Mouse (Mus musculus): ENCODE measurements around the gene Adh5. TPM values are rescaled to one million over a fixed set of nuclear protein-coding genes. Genes with fewer than 3 reads are reported as not detected.
"Not testable (repeated sequence)": the region's sequence is repeated elsewhere in the genome, so short reads cannot be mapped to it uniquely, and the experiment has no call there.

Gene Adh5
- total RNA-seq, 2 experiments from 2014 or later: 62.1 to 62.6 TPM

DNA sequence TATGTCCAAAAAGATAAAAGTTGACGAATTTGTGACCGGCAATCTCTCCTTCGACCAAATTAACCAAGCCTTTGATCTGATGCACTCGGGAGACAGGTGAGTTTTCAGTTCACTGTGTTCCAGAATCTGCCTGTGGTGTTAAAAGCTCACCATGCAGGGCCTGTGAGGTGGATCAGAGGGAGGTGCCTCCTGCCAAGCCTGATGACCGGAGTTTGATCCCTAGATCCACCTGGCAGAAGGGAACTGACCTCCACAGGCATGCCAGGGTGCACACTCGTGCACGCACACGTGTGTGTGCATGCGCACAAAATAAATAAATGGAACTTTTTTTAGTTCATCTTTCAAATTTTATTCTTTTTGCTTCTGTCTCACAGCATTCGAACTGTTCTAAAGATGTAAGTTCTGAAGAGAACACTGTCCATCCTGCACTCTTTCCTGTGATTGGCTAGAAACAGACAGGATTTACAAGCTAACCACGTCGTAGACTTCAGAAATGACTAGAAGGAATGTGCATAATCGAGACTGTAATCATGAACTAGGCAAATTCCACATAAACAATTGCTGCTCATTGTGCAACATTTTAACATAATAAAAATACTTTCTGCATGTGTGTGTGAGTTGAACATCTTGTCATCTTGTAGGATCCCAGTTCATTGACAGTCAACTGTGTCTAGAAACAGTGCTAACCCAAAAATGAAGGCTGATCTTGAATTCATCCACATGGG, 12.0 kb downstream of the Adh5 start:
- DNase-seq (ENCODE audit: low spot score in 2 of 2): no peak

DNA sequence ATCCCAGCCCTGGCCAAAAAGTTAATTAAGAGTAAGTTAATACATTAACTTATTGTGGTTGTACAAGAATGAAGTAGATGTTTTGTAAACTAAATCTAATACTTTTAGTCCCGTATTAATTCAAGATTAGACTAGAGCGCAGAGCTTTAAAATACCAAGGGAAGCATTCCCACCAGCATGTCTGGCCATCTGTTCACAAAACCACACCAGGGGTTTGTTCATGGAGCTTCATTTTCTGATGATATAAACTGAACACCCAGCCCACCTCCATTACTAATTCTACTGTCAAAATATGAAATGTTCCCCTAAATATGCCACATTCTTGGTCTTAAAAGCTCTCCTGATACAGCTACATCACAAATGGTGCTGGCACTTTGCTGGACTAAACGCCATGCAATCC, 15.5 kb downstream of the Adh5 start:
- DNase-seq (ENCODE audit: low spot score in 2 of 2): no peak

GRCm38 (mm10) chr3:138460260-138460659, 17.4 kb downstream of the Adh5 start:
- DNase-seq (ENCODE audit: low spot score in 2 of 2): peak; percentile 47 to 65

GRCm38 (mm10) chr3:138461832-138462231, 18.9 kb downstream of the Adh5 start:
- no peak for DNase-seq (ENCODE audit: low spot score in 2 of 2)

GRCm38 (mm10) chr3:138463137-138463536, 20.2 kb downstream of the Adh5 start:
- DNase-seq (ENCODE audit: low spot score in 2 of 2): no peak

DNA sequence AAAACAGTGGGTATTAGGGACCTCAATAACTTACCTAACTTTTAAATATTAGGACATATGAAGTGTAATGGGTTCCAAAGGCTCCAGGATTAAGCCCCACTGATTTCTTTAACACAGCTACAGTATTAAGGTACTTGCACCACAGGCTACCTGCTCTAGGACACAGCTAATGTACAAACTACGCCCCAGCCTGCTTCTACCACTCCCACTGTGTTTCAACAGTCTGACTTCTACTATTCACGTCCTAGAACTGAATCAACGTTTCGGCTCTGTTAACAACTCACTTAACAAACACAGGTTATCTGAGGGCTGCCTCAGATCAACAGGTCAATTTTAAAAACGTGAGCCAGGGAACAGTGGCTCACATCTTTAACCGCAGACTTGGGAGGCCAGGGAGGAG, 20.9 kb downstream of the Adh5 start:
- DNase-seq (ENCODE audit: low spot score in 2 of 2): no peak

- DNase-seq (ENCODE audit: low spot score in 2 of 2): no peak
Observed at GRCm38 (mm10) chr3:138464573-138465147, 21.8 kb downstream of the Adh5 start.

DNA sequence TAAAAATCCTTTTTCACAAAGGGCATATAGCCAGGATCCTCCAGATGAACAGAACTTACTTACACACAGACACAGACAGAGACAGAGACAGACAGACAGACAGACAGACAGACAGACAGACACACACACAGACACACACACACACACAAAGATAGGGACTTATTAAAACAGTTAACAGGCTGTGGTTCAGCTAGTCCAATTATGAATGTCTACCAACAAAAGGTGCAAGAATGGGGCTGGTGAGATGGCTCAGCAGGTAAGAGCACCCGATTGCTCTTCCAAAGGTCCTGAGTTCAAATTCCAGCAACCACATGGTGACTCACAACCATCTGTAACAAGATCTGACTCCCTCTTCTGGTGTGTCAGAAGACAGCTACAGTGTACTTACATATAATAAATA, 23.8 kb downstream of the Adh5 start:
- not testable (repeated sequence) for DNase-seq (ENCODE audit: low spot score in 2 of 2)

DNA sequence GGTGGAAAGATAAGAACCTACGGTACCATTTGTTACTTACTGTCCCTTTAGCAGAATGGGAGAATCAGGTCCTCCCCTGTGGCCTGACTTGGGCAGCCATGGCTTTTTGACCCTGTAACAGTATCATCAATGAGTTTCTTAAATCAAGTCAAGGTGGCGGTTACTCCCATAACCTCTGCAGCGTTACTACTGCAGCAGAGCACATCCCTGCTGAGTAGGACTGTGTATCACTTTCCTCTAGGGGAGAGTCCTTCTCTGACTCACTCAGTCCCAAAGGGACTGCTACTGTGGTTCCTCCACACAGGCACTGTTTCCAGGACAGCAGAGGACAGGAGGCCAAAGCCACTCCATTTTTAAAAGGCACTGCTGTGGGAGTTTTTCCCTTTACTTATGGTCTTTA, 28.2 kb downstream of the Adh5 start:
- no peak for DNase-seq (ENCODE audit: low spot score in 2 of 2)

DNA sequence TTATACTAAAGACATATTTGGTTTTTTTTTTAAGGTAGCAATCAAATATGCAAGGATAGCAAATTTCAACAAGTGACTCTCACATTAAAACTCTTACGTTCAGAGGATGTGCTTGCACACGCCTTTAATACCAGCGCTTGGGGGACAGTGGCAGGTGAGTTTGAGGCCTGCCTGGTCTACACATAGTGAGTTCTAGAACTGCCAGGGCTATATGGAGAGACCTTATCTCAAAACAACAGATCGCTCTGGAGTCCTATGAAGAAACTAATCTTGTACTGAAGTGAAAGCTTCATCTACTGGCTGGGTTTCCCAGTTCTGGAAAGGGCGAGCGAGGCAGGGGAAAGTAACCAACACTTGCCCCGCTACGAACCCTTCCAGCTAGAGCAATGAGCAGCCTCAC, 36.6 kb downstream of the Adh5 start:
- no peak for DNase-seq (ENCODE audit: low spot score in 2 of 2)

GRCm38 (mm10) chr3:138481526-138482284, 38.8 kb downstream of the Adh5 start:
- DNase-seq (ENCODE audit: low spot score in 2 of 2): no peak

- no peak for DNase-seq (ENCODE audit: low spot score in 2 of 2)
Observed at GRCm38 (mm10) chr3:138483240-138483639, 40.3 kb downstream of the Adh5 start.

DNA sequence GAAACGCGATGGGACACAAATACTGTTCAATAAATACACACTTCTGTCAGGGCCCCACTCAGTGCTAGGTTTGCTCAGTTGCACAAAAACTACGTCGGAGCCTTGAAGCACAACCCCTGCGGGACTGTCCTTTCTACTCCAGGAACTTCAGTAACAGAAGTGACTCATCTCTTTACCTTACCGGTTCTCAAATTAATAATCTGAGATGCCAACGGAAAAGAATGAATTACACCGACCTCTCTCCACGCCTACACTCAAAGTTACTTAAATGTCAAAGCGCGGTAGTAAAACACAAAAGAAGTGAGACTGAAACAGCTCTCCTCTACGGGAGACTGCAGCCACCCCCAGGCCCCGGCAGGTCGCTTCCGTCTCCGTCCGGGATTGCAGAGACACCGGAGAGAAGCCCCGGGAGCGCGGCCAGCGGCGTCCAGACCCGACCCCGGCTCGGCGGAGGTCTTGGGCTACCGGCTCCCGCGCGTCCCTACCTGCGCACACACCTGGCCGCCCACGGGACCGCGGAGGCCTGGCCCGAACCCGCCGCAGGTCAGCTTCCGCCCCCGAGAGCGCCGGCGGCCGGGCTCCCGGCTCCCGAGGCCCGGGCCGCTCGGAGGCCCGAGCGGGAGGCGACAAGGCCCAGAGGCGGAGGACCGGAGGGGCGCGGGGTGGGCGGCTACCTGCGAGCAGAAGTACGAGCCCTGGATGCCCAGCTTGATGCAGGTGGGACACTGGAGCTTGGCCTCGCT, 45.9 kb downstream of the Adh5 start:
- peak; percentile 18 to 32 for DNase-seq (ENCODE audit: low spot score in 2 of 2)

- peak; percentile 95 to 96 for DNase-seq (ENCODE audit: low spot score in 2 of 2)
Observed at GRCm38 (mm10) chr3:138489327-138490033, 46.6 kb downstream of the Adh5 start, which contains the start of gene Metap1. TSS of gene Metap1 (minus strand) at chr3:138489515.

GRCm38 (mm10) chr3:138490034-138490337, 47.1 kb downstream of the Adh5 start:
- DNase-seq (ENCODE audit: low spot score in 2 of 2): no peak

- DNase-seq (ENCODE audit: low spot score in 2 of 2): no peak
Observed at GRCm38 (mm10) chr3:138493668-138494067, 50.8 kb downstream of the Adh5 start.

DNA sequence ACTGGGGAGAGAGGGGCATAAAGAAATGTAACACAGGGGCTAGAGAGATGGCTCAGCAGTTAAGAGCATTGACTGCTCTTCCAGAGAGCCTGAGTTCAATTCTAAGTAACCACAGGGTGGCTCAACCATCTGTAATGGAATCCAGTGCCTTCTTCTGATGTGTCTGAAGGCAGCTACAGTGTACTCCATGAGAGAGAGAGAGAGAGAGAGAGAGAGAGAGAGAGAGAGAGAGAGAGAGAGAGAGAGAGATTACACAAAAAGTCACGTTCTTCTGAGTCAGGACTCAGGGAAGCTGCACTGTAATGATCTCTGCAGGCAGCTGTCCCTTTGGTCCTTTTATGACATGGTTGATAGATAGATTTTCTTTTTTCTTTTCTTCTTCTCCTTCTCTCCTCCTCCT, 51.7 kb downstream of the Adh5 start:
- no peak for DNase-seq (ENCODE audit: low spot score in 2 of 2)

DNA sequence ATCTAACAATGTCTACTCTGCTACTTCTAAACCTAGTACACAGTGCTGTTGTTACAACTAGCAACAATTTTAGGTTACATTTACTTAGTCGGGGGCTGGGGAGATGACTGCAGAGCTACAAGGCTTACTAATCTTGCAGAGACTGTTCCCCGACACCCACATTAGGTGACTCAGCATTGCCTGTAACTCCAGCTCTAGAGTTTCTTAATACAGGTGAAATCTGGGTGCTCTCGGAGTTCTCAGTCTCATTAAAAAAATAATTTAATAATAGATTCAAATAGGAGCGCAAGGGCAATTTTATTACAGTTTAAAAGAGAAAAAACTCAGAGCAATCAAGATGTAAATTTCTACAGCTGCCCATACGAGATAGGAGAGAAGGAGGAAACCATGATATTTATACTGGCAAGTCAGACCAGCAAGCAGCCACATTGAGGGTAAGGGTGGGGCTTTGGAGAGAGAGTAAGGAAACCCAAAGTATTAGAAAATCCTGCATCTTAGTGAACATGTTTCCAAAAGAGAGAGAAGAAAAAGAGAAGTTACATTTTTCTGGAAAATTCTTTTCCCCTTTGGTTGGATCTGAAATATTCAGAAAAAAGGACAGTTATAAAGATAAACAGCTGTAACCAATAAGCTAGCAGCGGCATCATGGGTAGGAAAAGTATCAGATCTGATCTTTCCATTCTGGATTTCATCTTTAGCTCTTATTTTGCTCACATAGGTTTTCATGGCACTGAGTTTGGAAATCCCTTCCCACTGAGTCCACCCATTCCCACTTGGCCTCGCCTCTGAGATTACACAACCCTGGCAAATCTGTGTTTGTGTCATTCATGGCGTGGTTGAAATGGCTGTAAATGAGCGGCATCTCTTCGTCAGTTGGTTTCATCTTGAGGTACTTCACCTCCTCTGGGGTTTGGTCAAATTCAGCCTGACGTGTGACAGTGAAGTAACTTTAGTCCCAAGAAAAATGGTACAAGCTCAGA, 52.6 kb downstream of the Adh5 start:
- peak; percentile 22 to 34 for DNase-seq (ENCODE audit: low spot score in 2 of 2)

DNA sequence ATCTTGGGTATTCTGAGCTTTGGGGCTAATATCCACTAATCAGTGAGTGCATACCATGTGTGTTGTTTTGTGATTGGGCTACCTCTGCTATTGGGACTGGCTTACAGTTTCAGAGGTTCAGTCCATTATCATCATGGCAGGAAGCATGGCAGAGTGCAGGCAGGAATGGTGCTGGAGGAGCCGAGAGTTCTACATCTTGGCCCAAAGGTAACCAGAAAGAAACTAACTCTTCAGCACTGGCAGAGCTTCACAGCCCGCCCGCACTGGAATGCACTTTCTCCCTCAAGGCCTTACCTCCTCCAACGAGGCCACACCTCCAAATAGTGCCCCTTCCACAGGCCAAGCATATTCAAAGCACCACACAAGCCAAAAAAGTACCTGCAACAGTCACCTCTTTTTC, 55.8 kb downstream of the Adh5 start:
- no peak for DNase-seq (ENCODE audit: low spot score in 2 of 2)

Measured in left cerebral cortex, adult 18-20 months (tissue).